Mouse (Mus musculus) kidney, adult 2 months (tissue): ENCODE results near the gene Nrxn3. TPM values are rescaled to one million over a fixed set of nuclear protein-coding genes. Genes with fewer than 3 reads are reported as not detected.

Experiments used
- DNase-seq: peaks from one replicate; pipeline ENCODE4 v3.0.0; 2021
- H3K27ac ChIP-seq: fragments of 200-500 bp; 2 replicates; pipeline ENCODE4 v1.5.1; 2012; ENCODE audit warnings: low read depth, low read length, control low read depth, inconsistent platforms; ENCODE audit not compliant: insufficient read depth
- H3K27me3 ChIP-seq: fragments of 200-500 bp; replicated peaks from 2 replicates; pipeline ENCODE4 v1.6.1; 2012; ENCODE audit warnings: mild to moderate bottlenecking, moderate library complexity, low read length, inconsistent platforms; ENCODE audit not compliant: control insufficient read depth, insufficient read depth
- H3K36me3 ChIP-seq: fragments of 200-500 bp; 2 replicates; pipeline ENCODE4 v1.6.1; 2012; ENCODE audit warnings: mild to moderate bottlenecking, moderate library complexity, low read length, inconsistent platforms; ENCODE audit not compliant: control insufficient read depth, insufficient read depth
- H3K4me1 ChIP-seq: fragments of 200-500 bp; 2 replicates; pipeline ENCODE4 v1.6.1; 2011; ENCODE audit warnings: low read length; ENCODE audit not compliant: control insufficient read depth, insufficient read depth
- H3K4me3 ChIP-seq: fragments of 200-500 bp; 2 replicates; pipeline ENCODE4 v1.5.1; 2011; ENCODE audit warnings: mild to moderate bottlenecking, low read depth, low read length, control low read depth; ENCODE audit not compliant: insufficient read depth
- CTCF ChIP-seq: fragments of 200-500 bp; conservative IDR thresholded peaks from 2 replicates; pipeline ENCODE4 v1.5.1; 2011; ENCODE audit warnings: low read depth, mild to moderate bottlenecking, control low read depth, low read length, moderate library complexity, mixed read lengths; ENCODE audit not compliant: insufficient read depth, insufficient read length
- POLR2A ChIP-seq: fragments of 200-500 bp; IDR thresholded peaks from one replicate; pipeline ENCODE4 v1.6.1; 2011; ENCODE audit warnings: low read depth, low read length, control low read depth
- WGBS: fragments of 180-500 bp; shearing (Covaris S2); methylation state at CpG from one replicate; pipeline ENCODE4 v1.1.7; 2018; 5-methylcytosine and 5-hydroxymethylcytosine counted together
- polyA plus RNA-seq: library from polyadenylated mRNA; depleted of rRNA; stranded (reverse); fragments of >200 nt; gene quantifications from 2 replicates; pipeline ENCODE4 v1.2.3, GENCODE M21; 2012

Gene Nrxn3
- polyA plus RNA-seq, 1 experiment, result 0.39 TPM

- DNase-seq, result no peak
- Histone ChIP-seq H3K4me1 (no peaks in the 10 kb centered on the region), H3K4me3 (no peak overlapping the region), H3K36me3 (no peaks in the 10 kb centered on the region), H3K27ac (no peak overlapping the region), H3K27me3 (no peaks in the 10 kb centered on the region)
- no peak for TF ChIP-seq CTCF
- TF ChIP-seq POLR2A, result no peak
- 51% methylated on average over 3 of the region's 3 CpGs for WGBS
Measured at GRCm38 (mm10) chr12:89700937-89701458, 978.3 kb downstream of the Nrxn3 start.

- Histone ChIP-seq H3K4me1 (no peaks in the 10 kb centered on the region), H3K36me3 (no peaks in the 10 kb centered on the region), H3K4me3 (no peak overlapping the region), H3K27ac (no peak overlapping the region), H3K27me3 (no peaks in the 10 kb centered on the region)
- 89% methylated on average over 1 of the region's 1 CpGs for WGBS
- TF ChIP-seq CTCF (no peak), POLR2A (no peak)
- DNase-seq, result no peak
Measured at GRCm38 (mm10) chr12:89702931-89703330, 980.3 kb downstream of the Nrxn3 start.

- 66% methylated on average over 4 of the region's 4 CpGs for WGBS
- TF ChIP-seq CTCF, result no peak
- no peak for TF ChIP-seq POLR2A
- no peak for DNase-seq
- Histone ChIP-seq H3K4me1 (no peaks in the 10 kb centered on the region), H3K4me3 (no peak overlapping the region), H3K27ac (no peak overlapping the region), H3K27me3 (no peaks in the 10 kb centered on the region), H3K36me3 (no peaks in the 10 kb centered on the region)
Measured at GRCm38 (mm10) chr12:89707913-89708312, 985.2 kb downstream of the Nrxn3 start.

DNA sequence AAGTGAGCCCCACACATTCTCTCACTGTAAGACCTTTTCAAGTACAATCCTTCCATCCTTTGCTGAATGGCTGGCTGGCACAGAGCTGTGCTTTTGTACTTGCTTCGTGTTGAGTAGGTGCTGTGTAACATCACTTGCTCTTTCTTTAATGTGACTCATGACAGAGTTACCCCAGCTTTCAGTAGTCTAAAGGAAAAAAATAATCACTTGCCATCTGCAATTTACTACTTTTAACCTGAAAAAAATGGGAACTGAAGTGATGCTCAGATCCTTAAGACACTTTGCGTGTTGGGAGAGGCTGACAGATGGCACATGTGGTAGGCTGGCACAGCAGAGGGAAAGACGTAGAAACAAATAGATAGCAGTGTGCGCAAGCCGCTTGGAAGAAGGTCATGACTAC is 987.8 kb downstream of the Nrxn3 start:
- WGBS, result 89% methylated on average over 5 of the region's 5 CpGs
- TF ChIP-seq CTCF (no peak), POLR2A (no peak)
- Histone ChIP-seq H3K4me3 (no peak overlapping the region), H3K4me1 (no peaks in the 10 kb centered on the region), H3K36me3 (no peaks in the 10 kb centered on the region), H3K27me3 (no peaks in the 10 kb centered on the region), H3K27ac (no peak overlapping the region)
- no peak for DNase-seq

DNA sequence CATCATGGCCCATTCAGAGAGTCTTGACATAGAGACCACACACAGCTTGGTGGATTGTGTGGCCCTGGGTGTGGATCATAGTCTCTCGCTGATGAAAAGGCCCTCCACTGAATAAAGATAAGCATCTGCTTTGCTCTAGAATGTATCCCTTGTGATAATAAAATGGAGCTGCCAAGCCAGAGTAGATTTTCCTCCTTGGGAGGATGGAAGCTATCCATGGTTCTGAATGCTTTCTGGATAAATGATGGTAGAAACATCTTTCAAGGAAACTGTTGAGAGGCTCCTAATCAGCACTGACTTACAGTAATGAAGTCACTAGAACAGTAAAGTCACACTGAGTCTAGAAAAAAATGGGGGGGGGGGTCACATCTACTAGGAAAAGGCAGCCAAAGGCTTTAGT is 989.1 kb downstream of the Nrxn3 start:
- no peak for DNase-seq
- WGBS, result 84% methylated on average over 1 of the region's 1 CpGs
- Histone ChIP-seq H3K27ac (no peak overlapping the region), H3K4me1 (no peaks in the 10 kb centered on the region), H3K4me3 (no peak overlapping the region), H3K36me3 (no peaks in the 10 kb centered on the region), H3K27me3 (no peaks in the 10 kb centered on the region)
- TF ChIP-seq POLR2A, result no peak
- TF ChIP-seq CTCF, result no peak

- H3K4me1 ChIP-seq, result no peaks in the 10 kb centered on the region
- H3K4me3 ChIP-seq, result no peak overlapping the region
- WGBS, result 41% methylated on average over 8 of the region's 8 CpGs
- no peaks in the 10 kb centered on the region for H3K36me3 ChIP-seq
- no peak for DNase-seq
- H3K27ac ChIP-seq, result no peak overlapping the region
- H3K27me3 ChIP-seq, result no peaks in the 10 kb centered on the region
- TF ChIP-seq POLR2A (no peak), CTCF (no peak)
Measured at GRCm38 (mm10) chr12:89719194-89720080, 996.8 kb downstream of the Nrxn3 start.

DNA sequence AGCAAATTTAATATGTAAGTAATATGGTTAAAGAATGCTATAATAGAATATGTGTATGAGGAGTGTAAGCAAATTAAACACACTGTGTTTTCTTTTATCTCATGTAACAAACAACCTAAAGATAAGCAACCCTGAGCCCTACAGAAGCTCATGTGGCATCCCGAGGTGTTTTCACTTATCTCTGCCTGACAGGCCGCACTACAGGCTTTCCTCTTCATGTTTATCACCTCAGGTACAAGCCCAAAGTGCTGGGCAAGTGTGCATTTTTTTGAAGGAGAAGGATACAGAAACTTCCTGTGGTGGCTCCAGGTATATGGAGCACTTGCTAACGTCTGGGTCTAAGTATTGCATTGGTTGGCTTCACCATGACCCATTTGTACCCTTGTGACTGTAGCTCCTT is 998.3 kb downstream of the Nrxn3 start:
- TF ChIP-seq POLR2A (no peak), CTCF (no peak)
- WGBS, result 63% methylated on average over 3 of the region's 3 CpGs
- no peak for DNase-seq
- Histone ChIP-seq H3K4me3 (no peak overlapping the region), H3K27ac (no peak overlapping the region), H3K4me1 (no peaks in the 10 kb centered on the region), H3K36me3 (no peaks in the 10 kb centered on the region), H3K27me3 (no peaks in the 10 kb centered on the region)
